Mouse (Mus musculus) gastrocnemius, postnatal 10 days (tissue): ENCODE measurements at regions not wholly inside any gene's neighbourhood (a gene's known extent, or its start where the extent isn't known, plus 50 kb on each side); places are given as distances from the start of the nearest gene placed in this dataset.

ENCODE experiments used
- DNase-seq: peaks from one replicate; pipeline ENCODE4 v3.0.0; 2021; ENCODE audit warnings: mixed read lengths

GRCm38 (mm10) chr13:118193951-118194696 is 192.3 kb upstream of the B430218F22Rik start:
- no peak for DNase-seq

GRCm38 (mm10) chr13:118208146-118208545 is 178.3 kb upstream of the B430218F22Rik start:
- DNase-seq, result no peak

- DNase-seq, result peak; percentile 8
Measured at GRCm38 (mm10) chr13:118227354-118227753, 159.1 kb upstream of the B430218F22Rik start.

GRCm38 (mm10) chr13:118237968-118238367 is 148.5 kb upstream of the B430218F22Rik start:
- DNase-seq, result no peak

- no peak for DNase-seq
Measured at GRCm38 (mm10) chr13:118244680-118245079, 141.8 kb upstream of the B430218F22Rik start.

GRCm38 (mm10) chr13:118245546-118245945 is 140.9 kb upstream of the B430218F22Rik start:
- DNase-seq, result no peak

- no peak for DNase-seq
Measured at GRCm38 (mm10) chr13:118259606-118260005, 126.8 kb upstream of the B430218F22Rik start.

- no peak for DNase-seq
Measured at GRCm38 (mm10) chr13:118262971-118263370, 123.5 kb upstream of the B430218F22Rik start.

- DNase-seq, result no peak
Measured at GRCm38 (mm10) chr13:118265763-118266520, 120.5 kb upstream of the B430218F22Rik start.

- DNase-seq, result no peak
Measured at GRCm38 (mm10) chr13:118272904-118273303, 113.5 kb upstream of the B430218F22Rik start.

- DNase-seq, result no peak
Measured at GRCm38 (mm10) chr13:118280956-118281355, 105.5 kb upstream of the B430218F22Rik start.

- DNase-seq, result no peak
Measured at GRCm38 (mm10) chr13:118293728-118294127, 92.7 kb upstream of the B430218F22Rik start.

GRCm38 (mm10) chr13:118310080-118310479 is 76.3 kb upstream of the B430218F22Rik start:
- DNase-seq, result no peak

GRCm38 (mm10) chr13:118313676-118314075 is 72.8 kb upstream of the B430218F22Rik start:
- DNase-seq, result no peak
